Mouse (Mus musculus) heart, adult 10 weeks (tissue): ENCODE results near the gene Pfdn4. TPM values are rescaled to one million over a fixed set of nuclear protein-coding genes. Genes with fewer than 3 reads are reported as not detected.

Source experiments
- polyA plus RNA-seq: library from polyadenylated mRNA; stranded (reverse); fragments of 350-450 nt; fragmentation: Illumina TruSeq; extraction: RNeasy Lipid Tissue Mini Kit (QIAGEN cat#74804); gene quantifications from one replicate; pipeline ENCODE4 v1.2.3, GENCODE M21; 2014; ENCODE audit warnings: low read depth, low replicate concordance

Pfdn4 gene
- 20.8 TPM for polyA plus RNA-seq

DNA sequence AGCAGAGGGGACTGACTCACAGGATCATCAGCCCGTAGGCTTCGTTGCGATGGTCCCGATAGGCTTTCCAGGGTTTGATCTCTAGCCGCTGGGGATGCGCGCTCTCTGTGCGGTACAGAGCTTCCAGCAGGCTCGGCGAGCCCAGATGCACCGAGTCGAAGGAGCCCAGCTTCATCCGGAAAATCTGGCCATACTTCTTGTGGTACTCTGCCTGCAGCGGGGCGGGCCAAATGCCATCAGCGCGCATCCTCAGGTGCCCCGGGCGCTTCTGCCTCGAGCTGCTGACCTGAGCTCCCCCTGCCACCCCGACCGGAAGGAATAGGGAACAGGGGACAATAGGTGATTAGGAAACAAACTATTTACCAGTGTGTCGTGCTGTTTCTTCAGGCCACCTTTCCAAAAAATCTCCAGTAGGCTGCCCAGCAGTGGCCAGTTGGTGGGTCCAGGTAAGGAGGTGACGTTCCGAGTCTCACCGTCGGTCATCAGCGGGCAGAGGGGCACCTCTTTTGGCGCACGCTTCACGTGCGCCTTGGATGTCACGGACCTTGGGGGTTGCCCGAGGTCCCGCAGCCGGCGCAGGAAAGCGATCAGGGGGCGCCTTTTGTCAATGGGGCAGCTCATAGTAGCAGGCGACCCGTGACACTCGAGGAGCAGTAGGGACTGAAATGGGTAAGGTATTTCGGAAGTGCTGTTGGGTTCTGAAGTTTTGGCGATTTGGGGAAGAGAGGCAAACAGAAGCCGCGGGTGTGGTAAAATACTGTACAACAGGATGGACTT lies at the start of gene Pfdn4:
Gene Pfdn4 (plus strand): TSS at position 275 of the 777 bp plus-strand sequence.

DNA sequence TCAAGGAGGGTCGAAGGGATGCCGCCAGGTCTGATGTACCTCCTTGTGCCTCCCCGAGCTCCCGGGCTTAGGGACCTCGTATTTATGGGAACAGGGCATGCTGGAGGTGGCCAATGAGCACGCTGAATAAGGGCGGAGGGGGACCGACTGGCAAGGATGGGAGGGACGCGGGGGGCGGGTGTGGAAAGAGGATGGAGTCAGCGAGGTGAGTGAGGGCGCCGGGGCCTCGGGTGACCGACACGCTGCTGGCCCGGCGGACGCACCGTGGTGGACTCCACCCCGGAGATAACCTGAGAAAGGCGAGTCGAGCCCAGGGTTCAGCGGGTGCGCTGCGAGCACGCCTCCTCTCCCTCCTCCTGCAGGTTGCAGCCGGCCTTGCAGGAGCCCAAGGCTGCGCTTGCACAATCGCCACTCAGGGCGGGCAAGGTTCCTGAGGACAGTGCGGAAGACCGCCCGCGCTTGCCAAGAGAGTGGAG lies 901 bp downstream of the Pfdn4 start, which contains the start of gene Cyp24a1:
Gene Cyp24a1 (minus strand): TSS at position 55 of the 476 bp plus-strand sequence.

Other genes with a start within 250 kb of the Pfdn4 start
- not detected for gene Bcas1, start 68.6 kb upstream of the Pfdn4 start, polyA plus RNA-seq
- gene Cyp24a1, start 717 bp downstream of the Pfdn4 start, polyA plus RNA-seq: not detected
- gene 4930470P17Rik, start 105.6 kb downstream of the Pfdn4 start, polyA plus RNA-seq: not detected
- 0.84 TPM for gene Dok5, start 235.4 kb downstream of the Pfdn4 start, polyA plus RNA-seq